Mouse (Mus musculus): ENCODE measurements around the gene Gpr19.

The Gpr19 gene

GRCm38 (mm10) chr6:134922511-134923195, 24.3 kb upstream of the Gpr19 start:
- no peak for DNase-seq

- DNase-seq, result no peak
These were observed 23.5 kb upstream of the Gpr19 start for GRCm38 (mm10) chr6:134921695-134922510.

- DNase-seq, result peak; percentile 58
These were observed 22.8 kb upstream of the Gpr19 start for GRCm38 (mm10) chr6:134921014-134921694.

- DNase-seq, result peak; percentile 87
These were observed 22.0 kb upstream of the Gpr19 start, which contains the start of gene Cdkn1b for GRCm38 (mm10) chr6:134920190-134921013. Gene Cdkn1b (plus strand): TSS chr6:134920401.

- DNase-seq, result no peak
These were observed 21.3 kb upstream of the Gpr19 start for GRCm38 (mm10) chr6:134919511-134920189.

GRCm38 (mm10) chr6:134918769-134919168, 20.4 kb upstream of the Gpr19 start:
- DNase-seq, result no peak

GRCm38 (mm10) chr6:134917087-134917486, 18.7 kb upstream of the Gpr19 start:
- DNase-seq, result peak; percentile 68

- DNase-seq, result peak; percentile 33
These were observed 18.3 kb upstream of the Gpr19 start for GRCm38 (mm10) chr6:134916641-134917040.

GRCm38 (mm10) chr6:134914523-134914922, 16.1 kb upstream of the Gpr19 start:
- DNase-seq, result no peak

- DNase-seq, result no peak
These were observed 7.4 kb upstream of the Gpr19 start for GRCm38 (mm10) chr6:134905811-134906210.

GRCm38 (mm10) chr6:134903891-134904884, 5.8 kb upstream of the Gpr19 start:
- DNase-seq, result no peak

- DNase-seq, result no peak
These were observed 5.0 kb upstream of the Gpr19 start for GRCm38 (mm10) chr6:134903368-134903767.

GRCm38 (mm10) chr6:134897443-134898094, 809 bp downstream of the Gpr19 start:
- DNase-seq, result peak; percentile 96

- no peak for DNase-seq
These were observed 1.6 kb downstream of the Gpr19 start for GRCm38 (mm10) chr6:134896570-134897436.

- DNase-seq, result no peak
These were observed 7.9 kb downstream of the Gpr19 start for GRCm38 (mm10) chr6:134890436-134890835.

GRCm38 (mm10) chr6:134889763-134890162, 8.6 kb downstream of the Gpr19 start:
- DNase-seq, result no peak

GRCm38 (mm10) chr6:134888563-134889017, 9.8 kb downstream of the Gpr19 start:
- no peak for DNase-seq

- no peak for DNase-seq
These were observed 10.5 kb downstream of the Gpr19 start for GRCm38 (mm10) chr6:134887711-134888449.
